In genomic region chr12:40581037-40581436, GRCm38 (mm10) we compare ENCODE assay signal across 27 mouse cellular contexts.
A peak's percentile ranks its signal among the peaks of the same experiment; 100 is the strongest.
DNase-seq lines count a peak whose midpoint lies in the region; ATAC-seq lines count a peak whose summit lies in the region.
"Had no signal": no experiment of that assay in that cellular context is flagged by ENCODE, and none has a peak within 500 bp of the region (broad histone marks: within the 10 kb centered on the region; RNA-seq: fewer than 3 reads in every experiment).

No protein-coding gene starts in this region.

- peak; percentile 60 for DNase-seq in embryonic facial prominence, embryonic 11.5 days (ENCODE audit: low spot score)
- DNase-seq in embryonic facial prominence, embryonic 10.5 days (ENCODE audit: low spot score), result no peak
- DNase-seq in limb, embryonic 10.5 days (ENCODE audit: low spot score), result no peak
- no peak for DNase-seq in urinary bladder, adult 2 months (ENCODE audit: low spot score)
- DNase-seq in urinary bladder, adult 18-20 months (ENCODE audit: low spot score in 2 of 2), result no peak
- DNase-seq: adrenal gland, adult 8-10 months; cerebellum, adult 8-10 months; cerebellum, postnatal 25 days; forebrain, postnatal 0 days; gastrocnemius, postnatal 10 days; kidney, adult 8-10 months; kidney, postnatal 10 days; layer of hippocampus, adult 9-11 months; liver, embryonic 13.5 days; lung, adult 18-20 months; lung, postnatal 4 days; right cerebral cortex, postnatal 14 days had no signal

- no peak overlapping the region for H3K9ac ChIP-seq in embryonic facial prominence, embryonic 11.5 days (replicated peaks; ENCODE audit: low read length)
- H3K9ac ChIP-seq in limb, embryonic 12.5 days (replicated peaks), result no peak overlapping the region
- no peak overlapping the region for H3K9ac ChIP-seq in embryonic facial prominence, embryonic 13.5 days
- H3K9ac ChIP-seq: forebrain, postnatal 0 days; limb, embryonic 15.5 days; liver, embryonic 13.5 days; midbrain, embryonic 12.5 days; neural tube, embryonic 13.5 days had no signal

- H3K4me3 ChIP-seq in embryonic facial prominence, embryonic 11.5 days (ENCODE audit: low read depth, low read length), result no peak overlapping the region
- H3K4me3 ChIP-seq in embryonic facial prominence, embryonic 10.5 days, result no peak overlapping the region
- no peak overlapping the region for H3K4me3 ChIP-seq in limb, embryonic 12.5 days (replicated peaks)
- H3K4me3 ChIP-seq in limb, embryonic 10.5 days, result no peak overlapping the region
- H3K4me3 ChIP-seq in embryonic facial prominence, embryonic 13.5 days, result no peak overlapping the region
- H3K4me3 ChIP-seq: forebrain, embryonic 10.5 days; limb, embryonic 15.5 days; liver, embryonic 13.5 days; megakaryocyte, embryonic 14.5 days; midbrain, embryonic 12.5 days; myocyte; neural tube, embryonic 13.5 days had no signal

- H3K4me1 ChIP-seq in embryonic facial prominence, embryonic 11.5 days (ENCODE audit: control insufficient read depth, insufficient read depth, low read length), result no peaks in the 10 kb centered on the region
- peaks cover 16% of the 10 kb centered on the region for H3K4me1 ChIP-seq in embryonic facial prominence, embryonic 10.5 days
- H3K4me1 ChIP-seq in limb, embryonic 12.5 days (replicated peaks), result peaks cover 19% of the 10 kb centered on the region
- H3K4me1 ChIP-seq in limb, embryonic 10.5 days, result peaks cover 25% of the 10 kb centered on the region
- H3K4me1 ChIP-seq in embryonic facial prominence, embryonic 13.5 days, result peaks cover 21% of the 10 kb centered on the region
- H3K4me1 ChIP-seq: limb, embryonic 15.5 days; liver, embryonic 13.5 days; megakaryocyte, embryonic 14.5 days had no signal

- WGBS in embryonic facial prominence, embryonic 11.5 days, result 36% methylated on average over 3 of the region's 3 CpGs
- WGBS in embryonic facial prominence, embryonic 10.5 days, result 49% methylated on average over 3 of the region's 3 CpGs
- 26% methylated on average over 3 of the region's 3 CpGs for WGBS in limb, embryonic 12.5 days
- WGBS in limb, embryonic 10.5 days, result 52% methylated on average over 3 of the region's 3 CpGs
- 25% methylated on average over 3 of the region's 3 CpGs for WGBS in embryonic facial prominence, embryonic 13.5 days

- no peaks in the 10 kb centered on the region for H3K9me3 ChIP-seq in embryonic facial prominence, embryonic 11.5 days (replicated peaks; ENCODE audit: control insufficient read depth, low read length)
- H3K9me3 ChIP-seq in embryonic facial prominence, embryonic 10.5 days, result no peaks in the 10 kb centered on the region
- no peaks in the 10 kb centered on the region for H3K9me3 ChIP-seq in limb, embryonic 12.5 days
- H3K9me3 ChIP-seq in limb, embryonic 10.5 days (replicated peaks), result no peaks in the 10 kb centered on the region
- H3K9me3 ChIP-seq in embryonic facial prominence, embryonic 13.5 days, result no peaks in the 10 kb centered on the region
- H3K9me3 ChIP-seq: forebrain, embryonic 10.5 days; limb, embryonic 15.5 days; liver, embryonic 13.5 days; megakaryocyte, embryonic 14.5 days; midbrain, embryonic 12.5 days; neural tube, embryonic 13.5 days had no signal

- H3K27me3 ChIP-seq in embryonic facial prominence, embryonic 11.5 days (ENCODE audit: control insufficient read depth, insufficient read depth, low read length), result no peaks in the 10 kb centered on the region
- no peaks in the 10 kb centered on the region for H3K27me3 ChIP-seq in embryonic facial prominence, embryonic 10.5 days (replicated peaks; ENCODE audit: low read depth, poor library complexity, severe bottlenecking)
- no peaks in the 10 kb centered on the region for H3K27me3 ChIP-seq in limb, embryonic 12.5 days
- H3K27me3 ChIP-seq in limb, embryonic 10.5 days (ENCODE audit: low read depth, poor library complexity, severe bottlenecking), result no peaks in the 10 kb centered on the region
- no peaks in the 10 kb centered on the region for H3K27me3 ChIP-seq in embryonic facial prominence, embryonic 13.5 days
- H3K27me3 ChIP-seq: limb, embryonic 15.5 days; liver, embryonic 13.5 days; megakaryocyte, embryonic 14.5 days; midbrain, embryonic 12.5 days; neural tube, embryonic 13.5 days had no signal

- no peaks in the 10 kb centered on the region for H3K36me3 ChIP-seq in embryonic facial prominence, embryonic 11.5 days (replicated peaks; ENCODE audit: control insufficient read depth, insufficient read depth, low read depth, low read length)
- no peaks in the 10 kb centered on the region for H3K36me3 ChIP-seq in embryonic facial prominence, embryonic 10.5 days (replicated peaks)
- H3K36me3 ChIP-seq in limb, embryonic 12.5 days, result no peaks in the 10 kb centered on the region
- H3K36me3 ChIP-seq in limb, embryonic 10.5 days, result no peaks in the 10 kb centered on the region
- H3K36me3 ChIP-seq in embryonic facial prominence, embryonic 13.5 days, result no peaks in the 10 kb centered on the region
- H3K36me3 ChIP-seq: forebrain, embryonic 10.5 days; limb, embryonic 15.5 days; liver, embryonic 13.5 days; midbrain, embryonic 12.5 days; neural tube, embryonic 13.5 days had no signal

- no peak for ATAC-seq in embryonic facial prominence, embryonic 11.5 days (replicated peaks; ENCODE audit: insufficient number of reproducible peaks, low FRiP score, low TSS enrichment, low read depth)
- ATAC-seq in limb, embryonic 12.5 days (ENCODE audit: insufficient number of reproducible peaks, insufficient read depth, low FRiP score, low TSS enrichment, low read depth), result peak; percentile 31; the same call in 1 of the 2 replicates
- no peak; the same call in 1 of the 2 replicates for ATAC-seq in embryonic facial prominence, embryonic 13.5 days (ENCODE audit: insufficient number of reproducible peaks, insufficient read depth, low FRiP score, low TSS enrichment, low read depth)
- ATAC-seq: CD4-positive, CD25-positive, alpha-beta regulatory T cell, adult 4 months; forebrain, postnatal 0 days; lung, postnatal 0 days had no signal

- no peak overlapping the region for H3K27ac ChIP-seq in embryonic facial prominence, embryonic 11.5 days (replicated peaks; ENCODE audit: low read depth, low read length)
- H3K27ac ChIP-seq in embryonic facial prominence, embryonic 10.5 days (replicated peaks), result no peak overlapping the region
- no peak overlapping the region for H3K27ac ChIP-seq in limb, embryonic 12.5 days
- H3K27ac ChIP-seq in limb, embryonic 10.5 days, result no peak overlapping the region
- peak overlapping the region; percentile 55; the same call in 1 of the 2 replicates for H3K27ac ChIP-seq in embryonic facial prominence, embryonic 13.5 days
- H3K27ac ChIP-seq: forebrain, embryonic 10.5 days; limb, embryonic 15.5 days; liver, embryonic 13.5 days; midbrain, embryonic 12.5 days; neural tube, embryonic 13.5 days had no signal

- H3K4me2 ChIP-seq in embryonic facial prominence, embryonic 11.5 days (ENCODE audit: low read depth, low read length), result no peak overlapping the region
- H3K4me2 ChIP-seq in limb, embryonic 12.5 days, result no peak overlapping the region
- no peak overlapping the region for H3K4me2 ChIP-seq in embryonic facial prominence, embryonic 13.5 days
- H3K4me2 ChIP-seq: limb, embryonic 15.5 days; liver, embryonic 13.5 days; midbrain, embryonic 12.5 days; neural tube, embryonic 13.5 days had no signal
